Comparison of ENCODE assay signal across 8 mouse cellular contexts in genomic region chr13:32800859-32801258, GRCm38 (mm10). TPM values are rescaled to one million over a fixed set of nuclear protein-coding genes. Genes with fewer than 3 reads are reported as not detected.
A peak's percentile ranks its signal among the peaks of the same experiment; 100 is the strongest.
DNase-seq lines count a peak whose midpoint lies in the region; ATAC-seq and TF ChIP-seq lines count a peak whose summit lies in the region.

No protein-coding gene starts in this region.

- no peaks in the 10 kb centered on the region for H3K27me3 ChIP-seq in heart, embryonic 12.5 days (replicated peaks)
- no peaks in the 10 kb centered on the region for H3K27me3 ChIP-seq in hindbrain, embryonic 15.5 days
- no peaks in the 10 kb centered on the region for H3K27me3 ChIP-seq in stomach, postnatal 0 days (ENCODE audit: control insufficient read depth, insufficient read depth, low read length)

- peak overlapping the region; percentile 88; the same call in 1 of the 2 replicates for H3K4me3 ChIP-seq in heart, embryonic 12.5 days
- H3K4me3 ChIP-seq in hindbrain, embryonic 15.5 days = peak overlapping the region; percentile 78; the same call in 1 of the 2 replicates
- H3K4me3 ChIP-seq in stomach, postnatal 0 days (ENCODE audit: low read depth, low read length) = peak overlapping the region; percentile 80; the same call in 1 of the 2 replicates

- DNase-seq in heart, postnatal 4 days = no peak
- peak; percentile 16 for DNase-seq in ZHBTc4 (ENCODE audit: low read depth, low spot score)
- peak; percentile 33 for DNase-seq in stomach, postnatal 0 days (ENCODE audit: low spot score)
- no peak for DNase-seq in ovary, adult 18-20 months (ENCODE audit: low spot score)
- no peak for DNase-seq in frontal cortex, postnatal 14 days (ENCODE audit: low spot score in 2 of 2)

- TF ChIP-seq CTCF in stomach, postnatal 0 days (IDR thresholded peaks at IDR 0.05; ENCODE audit: low read depth) = peak; percentile 58

- no peak overlapping the region for H3K9ac ChIP-seq in heart, embryonic 12.5 days
- H3K9ac ChIP-seq in hindbrain, embryonic 15.5 days = peak overlapping the region; percentile 40; the same call in 1 of the 2 replicates
- H3K9ac ChIP-seq in stomach, postnatal 0 days (ENCODE audit: low read length) = peak overlapping the region; percentile 57

- peak overlapping the region; percentile 86 for H3K4me2 ChIP-seq in heart, embryonic 12.5 days
- peak overlapping the region; percentile 60 for H3K4me2 ChIP-seq in hindbrain, embryonic 15.5 days
- H3K4me2 ChIP-seq in stomach, postnatal 0 days (replicated peaks; ENCODE audit: low read depth) = peak overlapping the region; percentile 64

- no peak overlapping the region for H3K27ac ChIP-seq in heart, embryonic 12.5 days (ENCODE audit: poor library complexity, severe bottlenecking)
- peak overlapping the region; percentile 79 for H3K27ac ChIP-seq in hindbrain, embryonic 15.5 days (replicated peaks)
- peak overlapping the region; percentile 79; the same call in 1 of the 2 replicates for H3K27ac ChIP-seq in stomach, postnatal 0 days (replicated peaks)

- H3K9me3 ChIP-seq in heart, embryonic 12.5 days (replicated peaks) = no peaks in the 10 kb centered on the region
- no peaks in the 10 kb centered on the region for H3K9me3 ChIP-seq in hindbrain, embryonic 15.5 days
- H3K9me3 ChIP-seq in stomach, postnatal 0 days (ENCODE audit: control insufficient read depth, low read length) = no peaks in the 10 kb centered on the region

- TF ChIP-seq EP300 in stomach, postnatal 0 days (optimal IDR thresholded peaks at IDR 0.05) = no peak

- ATAC-seq in heart, embryonic 12.5 days (ENCODE audit: insufficient number of reproducible peaks, low FRiP score) = no peak
- no peak for ATAC-seq in hindbrain, embryonic 15.5 days (ENCODE audit: low FRiP score, low read depth)
- ATAC-seq in megakaryocyte, adult 5-6 weeks (ENCODE audit: poor library complexity, severe bottlenecking) = peak; percentile 52
- ATAC-seq in stomach, postnatal 0 days (ENCODE audit: low FRiP score, low TSS enrichment) = peak; percentile 22; the same call in 1 of the 2 replicates

- H3K4me1 ChIP-seq in heart, embryonic 12.5 days (replicated peaks) = peaks cover 15% of the 10 kb centered on the region
- peaks cover 30% of the 10 kb centered on the region for H3K4me1 ChIP-seq in hindbrain, embryonic 15.5 days (replicated peaks)
- 0 out of 2 replicates have a peak, but pooled peaks cover 2% of the 10 kb centered on the region for H3K4me1 ChIP-seq in stomach, postnatal 0 days (replicated peaks; ENCODE audit: control insufficient read depth, insufficient read depth)

- H3K36me3 ChIP-seq in heart, embryonic 12.5 days = no peaks in the 10 kb centered on the region
- H3K36me3 ChIP-seq in hindbrain, embryonic 15.5 days = no peaks in the 10 kb centered on the region
- no peaks in the 10 kb centered on the region for H3K36me3 ChIP-seq in stomach, postnatal 0 days (ENCODE audit: control insufficient read depth, insufficient read depth, low read length)

RNA-seq across cellular contexts. Expression of gene Wrnip1, which starts 1.0 kb away (rescaled TPM):
- 30.2 TPM in 2 replicates for polyA plus RNA-seq in heart, embryonic 12.5 days (2016; fragmentation: Nextera tagmentation; extraction: Ambion mirVana)
- 10 to 100 TPM; 25.4 to 29.8 TPM for total RNA-seq in heart, postnatal 4 days (2021)
- polyA plus RNA-seq in hindbrain, embryonic 15.5 days (2015; fragmentation: Nextera tagmentation; extraction: Ambion mirVana) = 41.9 and 44.1 TPM in 2 replicates
- 8.8 and 11.8 TPM in 2 replicates for total RNA-seq in megakaryocyte, adult 5-6 weeks (2015)
- 22.6 and 27.5 TPM in 2 replicates for total RNA-seq in megakaryocyte, adult 5-6 weeks (2017)
- 14.4 and 17.0 TPM in 2 replicates for polyA plus RNA-seq in stomach, postnatal 0 days (2015; fragmentation: Nextera tagmentation; extraction: Ambion mirVana)

RNA-seq across cellular contexts. Expression of gene D930007J09Rik, which starts 1.8 kb away (rescaled TPM):
- polyA plus RNA-seq in heart, embryonic 12.5 days (2016; fragmentation: Nextera tagmentation; extraction: Ambion mirVana) = not detected in 2 replicates
- not detected for total RNA-seq in heart, postnatal 4 days (2021)
- polyA plus RNA-seq in hindbrain, embryonic 15.5 days (2015; fragmentation: Nextera tagmentation; extraction: Ambion mirVana) = not detected in 2 replicates
- total RNA-seq in megakaryocyte, adult 5-6 weeks (2015) = not detected in 2 replicates
- not detected in 2 replicates for total RNA-seq in megakaryocyte, adult 5-6 weeks (2017)
- polyA plus RNA-seq in stomach, postnatal 0 days (2015; fragmentation: Nextera tagmentation; extraction: Ambion mirVana) = not detected in 2 replicates

RNA-seq across cellular contexts. Expression of gene Mylk4, which starts 17.1 kb away (rescaled TPM):
- polyA plus RNA-seq in heart, embryonic 12.5 days (2016; fragmentation: Nextera tagmentation; extraction: Ambion mirVana) = 0.18 and 0.28 TPM in 2 replicates
- 10 to 100 TPM; 55.6 to 59.7 TPM for total RNA-seq in heart, postnatal 4 days (2021)
- 0.06 and 0.26 TPM in 2 replicates for polyA plus RNA-seq in hindbrain, embryonic 15.5 days (2015; fragmentation: Nextera tagmentation; extraction: Ambion mirVana)
- not detected in 2 replicates for total RNA-seq in megakaryocyte, adult 5-6 weeks (2015)
- total RNA-seq in megakaryocyte, adult 5-6 weeks (2017) = not detected in 2 replicates
- 0.12 and 0.15 TPM in 2 replicates for polyA plus RNA-seq in stomach, postnatal 0 days (2015; fragmentation: Nextera tagmentation; extraction: Ambion mirVana)

RNA-seq across cellular contexts. Expression of gene Serpinb1a, which starts 50.1 kb away (rescaled TPM):
- 6.1 and 7.6 TPM in 2 replicates for polyA plus RNA-seq in heart, embryonic 12.5 days (2016; fragmentation: Nextera tagmentation; extraction: Ambion mirVana)
- 10 to 100 TPM; 10.2 to 10.3 TPM for total RNA-seq in heart, postnatal 4 days (2021)
- 1.7 and 5.8 TPM in 2 replicates for polyA plus RNA-seq in hindbrain, embryonic 15.5 days (2015; fragmentation: Nextera tagmentation; extraction: Ambion mirVana)
- total RNA-seq in megakaryocyte, adult 5-6 weeks (2015) = 147 and 163 TPM in 2 replicates
- total RNA-seq in megakaryocyte, adult 5-6 weeks (2017) = 189 and 208 TPM in 2 replicates
- 80.1 and 91.1 TPM in 2 replicates for polyA plus RNA-seq in stomach, postnatal 0 days (2015; fragmentation: Nextera tagmentation; extraction: Ambion mirVana)

Comparison
In these comparisons a context has a peak if more than half of its experiments do, and no peak if none do; other contexts are left out.
1. ATAC-seq: peak in megakaryocyte, adult 5-6 weeks (single experiment) and stomach, postnatal 0 days (single experiment); none in heart, embryonic 12.5 days (single experiment) and hindbrain, embryonic 15.5 days (single experiment).
2. DNase-seq: peak in ZHBTc4 (single experiment) and stomach, postnatal 0 days (single experiment); none in heart, postnatal 4 days (single experiment), ovary, adult 18-20 months (single experiment) and frontal cortex, postnatal 14 days (0 of 2).
3. Peak in every context shown above with its lines, with median percentiles within 50 percentile points of each other: H3K4me2 ChIP-seq and H3K4me3 ChIP-seq.